Mouse (Mus musculus) liver, postnatal 0 days (tissue): ENCODE measurements around the gene Zswim1. TPM values are rescaled to one million over a fixed set of nuclear protein-coding genes. Genes with fewer than 3 reads are reported as not detected.
"Not testable (repeated sequence)": the region's sequence is repeated elsewhere in the genome, so short reads cannot be mapped to it uniquely, and the experiment has no call there.

Source experiments
- ATAC-seq: fragments of 200-750 bp; cut with Nextera tagmentation; 2 replicates; pipeline ENCODE4 v1.8.0; 2017; ENCODE audit warnings: mild to moderate bottlenecking, moderate library complexity
- DNase-seq: peaks from one replicate; pipeline ENCODE4 v3.0.0-alpha.2; 2016
- H3K27ac ChIP-seq: fragments of 300-500 bp; sonication (generic); 2 replicates; pipeline ENCODE4 v1.5.1; 2014; ENCODE audit warnings: antibody characterized with exemption, moderate library complexity, mild to moderate bottlenecking, low read depth
- H3K27me3 ChIP-seq: fragments of 300-500 bp; sonication (generic); 2 replicates; pipeline ENCODE4 v1.6.1; 2014; ENCODE audit warnings: low read length, control low read depth, mixed read lengths; ENCODE audit not compliant: insufficient read depth
- H3K36me3 ChIP-seq: fragments of 300-500 bp; sonication (generic); replicated peaks from 2 replicates; pipeline ENCODE4 v1.6.1; 2014; ENCODE audit warnings: mild to moderate bottlenecking, control low read depth, low read length, moderate library complexity, mixed read lengths; ENCODE audit not compliant: insufficient read depth
- H3K4me1 ChIP-seq: fragments of 300-500 bp; sonication (generic); 2 replicates; pipeline ENCODE4 v1.6.1; 2014; ENCODE audit warnings: antibody characterized with exemption, mild to moderate bottlenecking, control low read depth; ENCODE audit not compliant: insufficient read depth
- H3K4me2 ChIP-seq: fragments of 300-500 bp; sonication (generic); 2 replicates; pipeline ENCODE4 v1.6.1; 2014; ENCODE audit warnings: low read depth, mild to moderate bottlenecking, low read length, moderate library complexity, mixed read lengths
- H3K4me3 ChIP-seq: fragments of 300-500 bp; sonication (generic); 2 replicates; pipeline ENCODE4 v1.5.1; 2014; ENCODE audit warnings: low read depth, low read length
- H3K9ac ChIP-seq: fragments of 300-500 bp; sonication (generic); replicated peaks from 2 replicates; pipeline ENCODE4 v1.6.1; 2014; ENCODE audit warnings: mild to moderate bottlenecking, moderate library complexity
- H3K9me3 ChIP-seq: fragments of 300-500 bp; sonication (generic); 2 replicates; pipeline ENCODE4 v1.6.1; 2016; ENCODE audit warnings: mild to moderate bottlenecking, control low read depth, low read length, mixed read lengths
- CTCF ChIP-seq: sonication (generic); IDR thresholded peaks from 2 replicates; pipeline ENCODE4 v1.5.1; 2016; ENCODE audit warnings: antibody characterized with exemption, low read depth
- EP300 ChIP-seq: IDR thresholded peaks from 2 replicates; pipeline ENCODE4 v1.6.1; 2016; ENCODE audit warnings: antibody characterized with exemption, low read depth, mild to moderate bottlenecking
- WGBS: fragments of 180-500 bp; shearing (Covaris S2); extraction: QIAGEN DNeasy Blood & Tissue Kit; methylation state at CpG from one replicate; pipeline ENCODE4 v1.1.7; 2014; ENCODE audit not compliant: insufficient replicate concordance; 5-methylcytosine and 5-hydroxymethylcytosine counted together
- polyA plus RNA-seq: library from polyadenylated mRNA; unstranded; fragments of >200 nt; fragmentation: Nextera tagmentation; extraction: Ambion mirVana; gene quantifications from 2 replicates; pipeline ENCODE4 v1.2.1, GENCODE M21; 2015

Zswim1 gene
- polyA plus RNA-seq, 1 experiment from 2014 or later: 3.1 TPM

GRCm38 (mm10) chr2:164866741-164867551 lies 44.5 kb downstream of the Zswim1 start:
- Histone ChIP-seq H3K4me2 (no peak overlapping the region), H3K9me3 (no peaks in the 10 kb centered on the region; the same call in 1 of the 2 replicates), H3K27me3 (no peaks in the 10 kb centered on the region), H3K36me3 (no peaks in the 10 kb centered on the region), H3K4me1 (peaks cover 12% of the 10 kb centered on the region), H3K4me3 (no peak overlapping the region), H3K9ac (no peak overlapping the region), H3K27ac (0 out of 2 replicates have a peak overlapping the region, but pooled peaks have one; percentile 48)
- TF ChIP-seq CTCF: no peak
- TF ChIP-seq EP300: no peak
- DNase-seq: no peak
- 46% methylated on average over 16 of the region's 16 CpGs for WGBS
- ATAC-seq: peak; percentile 46

GRCm38 (mm10) chr2:164867566-164867965 lies 45.1 kb downstream of the Zswim1 start:
- Histone ChIP-seq H3K27ac (0 out of 2 replicates have a peak overlapping the region, but pooled peaks have one; percentile 48), H3K4me1 (peaks cover 8% of the 10 kb centered on the region; the same call in 1 of the 2 replicates), H3K9me3 (no peaks in the 10 kb centered on the region; the same call in 1 of the 2 replicates), H3K36me3 (no peaks in the 10 kb centered on the region), H3K27me3 (no peaks in the 10 kb centered on the region), H3K9ac (no peak overlapping the region), H3K4me3 (no peak overlapping the region), H3K4me2 (no peak overlapping the region)
- 96% methylated on average over 7 of the region's 7 CpGs for WGBS
- peak; percentile 69 for TF ChIP-seq CTCF
- TF ChIP-seq EP300: no peak
- no peak for ATAC-seq
- no peak for DNase-seq

GRCm38 (mm10) chr2:164868491-164868890 lies 46.0 kb downstream of the Zswim1 start:
- Histone ChIP-seq H3K4me1 (peaks cover 5% of the 10 kb centered on the region; the same call in 1 of the 2 replicates), H3K36me3 (no peaks in the 10 kb centered on the region), H3K4me2 (no peak overlapping the region), H3K27ac (0 out of 2 replicates have a peak overlapping the region, but pooled peaks have one; percentile 34), H3K9me3 (no peaks in the 10 kb centered on the region; the same call in 1 of the 2 replicates), H3K4me3 (no peak overlapping the region), H3K9ac (no peak overlapping the region), H3K27me3 (no peaks in the 10 kb centered on the region)
- TF ChIP-seq EP300: no peak
- TF ChIP-seq CTCF: no peak
- ATAC-seq (peak; percentile 65), DNase-seq (no peak)
- WGBS: 30% methylated on average over 7 of the region's 7 CpGs

DNA sequence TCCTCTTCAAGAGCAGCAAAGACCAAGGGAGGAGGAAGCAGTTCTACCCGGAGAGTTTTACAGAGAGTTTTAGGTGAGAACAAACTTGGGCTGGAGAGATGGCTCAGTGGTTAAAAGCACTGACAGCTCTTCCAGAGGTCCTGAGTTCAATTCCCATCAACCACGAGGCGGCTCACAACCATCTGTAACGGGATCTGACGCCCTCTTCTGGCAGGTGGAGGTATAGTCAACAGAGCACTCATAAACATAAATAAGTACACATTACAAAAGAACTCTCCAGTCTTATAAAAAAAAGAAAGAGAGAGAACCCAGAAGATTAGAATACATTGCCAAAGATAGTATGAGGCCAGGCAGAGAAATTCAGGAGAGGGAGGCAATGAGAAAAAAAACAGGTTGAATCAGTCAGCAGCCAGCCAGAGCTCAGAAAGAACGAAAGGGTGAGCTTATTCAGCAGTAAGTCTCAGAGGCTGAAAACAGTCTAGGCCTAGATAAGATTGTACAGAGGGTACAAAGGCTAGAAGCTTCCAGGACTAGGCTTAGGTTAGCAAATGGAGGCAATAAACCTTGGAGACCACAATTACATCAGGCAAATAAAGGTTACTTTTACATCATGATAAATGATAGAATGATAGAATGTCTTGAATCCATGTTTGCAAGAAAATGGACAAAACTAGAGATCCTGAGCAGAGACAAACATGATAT lies 49.3 kb downstream of the Zswim1 start:
- no peaks in the 10 kb centered on the region for H3K27me3 ChIP-seq
- peaks cover 5% of the 10 kb centered on the region; the same call in 1 of the 2 replicates for H3K4me1 ChIP-seq
- H3K4me3 ChIP-seq: no peak overlapping the region
- H3K4me2 ChIP-seq: no peak overlapping the region
- no peak for DNase-seq
- no peaks in the 10 kb centered on the region; the same call in 1 of the 2 replicates for H3K9me3 ChIP-seq
- H3K9ac ChIP-seq: no peak overlapping the region
- no peaks in the 10 kb centered on the region for H3K36me3 ChIP-seq
- H3K27ac ChIP-seq: no peak overlapping the region
- TF ChIP-seq EP300: no peak
- TF ChIP-seq CTCF: 0 out of 2 replicates have a peak, but pooled peaks have one; percentile 22
- 59% methylated on average over 6 of the region's 6 CpGs for WGBS
- no peak for ATAC-seq

- 44% methylated on average over 3 of the region's 3 CpGs for WGBS
- Histone ChIP-seq H3K36me3 (no peaks in the 10 kb centered on the region), H3K4me3 (no peak overlapping the region), H3K4me2 (no peak overlapping the region), H3K4me1 (peaks cover 10% of the 10 kb centered on the region), H3K9me3 (no peaks in the 10 kb centered on the region), H3K27ac (no peak overlapping the region), H3K9ac (no peak overlapping the region), H3K27me3 (no peaks in the 10 kb centered on the region)
- ATAC-seq (no peak), DNase-seq (no peak)
- TF ChIP-seq EP300 (no peak), CTCF (no peak)
These were observed 51.1 kb downstream of the Zswim1 start for GRCm38 (mm10) chr2:164873621-164874020.

GRCm38 (mm10) chr2:164874239-164874769 lies 51.8 kb downstream of the Zswim1 start:
- H3K4me1 ChIP-seq: peaks cover 8% of the 10 kb centered on the region
- no peak overlapping the region for H3K4me3 ChIP-seq
- H3K27me3 ChIP-seq: no peaks in the 10 kb centered on the region
- DNase-seq (no peak), ATAC-seq (no peak)
- TF ChIP-seq EP300 (no peak), CTCF (no peak)
- H3K36me3 ChIP-seq: no peaks in the 10 kb centered on the region
- no peak overlapping the region for H3K9ac ChIP-seq
- 45% methylated on average over 1 of the region's 1 CpGs for WGBS
- H3K27ac ChIP-seq: no peak overlapping the region
- H3K4me2 ChIP-seq: no peak overlapping the region
- no peaks in the 10 kb centered on the region for H3K9me3 ChIP-seq

- not testable (repeated sequence) for H3K27ac ChIP-seq, H3K27me3 ChIP-seq, H3K9me3 ChIP-seq, DNase-seq, H3K4me3 ChIP-seq, ATAC-seq, H3K4me2 ChIP-seq, H3K9ac ChIP-seq, H3K4me1 ChIP-seq, H3K36me3 ChIP-seq
- 52% methylated on average over 2 of the region's 2 CpGs for WGBS
These were observed 53.2 kb downstream of the Zswim1 start for GRCm38 (mm10) chr2:164875648-164876047.
